In genomic region chr12:75565756-75566155, GRCm38 (mm10) we compare ENCODE assay signal across 21 mouse cellular contexts.
"Had no signal": no experiment of that assay in that cellular context is flagged by ENCODE, and none has a peak within 500 bp of the region (broad histone marks: within the 10 kb centered on the region; RNA-seq: fewer than 3 reads in every experiment).

No protein-coding gene starts in this region.

- H3K4me1 ChIP-seq: midbrain, embryonic 10.5 days; neural tube, embryonic 12.5 days had no signal

- H3K36me3 ChIP-seq: lung, embryonic 15.5 days; midbrain, embryonic 13.5 days; neural tube, embryonic 15.5 days had no signal

- H3K4me3 ChIP-seq: left cerebral cortex, adult 2 months; liver, embryonic 12.5 days; liver, embryonic 15.5 days; lung, embryonic 15.5 days; megakaryocyte, embryonic 14.5 days; midbrain, embryonic 10.5 days; midbrain, embryonic 13.5 days; neural tube, embryonic 12.5 days; neural tube, embryonic 15.5 days had no signal

- H3K27me3 ChIP-seq: liver, embryonic 12.5 days; liver, embryonic 15.5 days; lung, embryonic 15.5 days; megakaryocyte, embryonic 14.5 days; midbrain, embryonic 13.5 days; neural tube, embryonic 12.5 days; neural tube, embryonic 15.5 days had no signal

- H3K27ac ChIP-seq: left cerebral cortex, adult 2 months; liver, embryonic 12.5 days; liver, embryonic 15.5 days; lung, embryonic 15.5 days; midbrain, embryonic 10.5 days; midbrain, embryonic 13.5 days; neural tube, embryonic 12.5 days; neural tube, embryonic 15.5 days; stomach, postnatal 0 days had no signal

- DNase-seq: kidney, postnatal 14 days; layer of hippocampus, postnatal 36 days; lung, adult 18-20 months; lung, postnatal 10 days; lung, postnatal 36 days; right cerebral cortex, adult 18-20 months; right cerebral cortex, postnatal 14 days; right cerebral cortex, postnatal 4 days; thymus, adult 2 months; thymus, postnatal 14 days; thymus, postnatal 4 days had no signal
